Mouse (Mus musculus) liver, postnatal 0 days (tissue): Measurements from ENCODE around the gene Acot12. TPM values are rescaled to one million over a fixed set of nuclear protein-coding genes. Genes with fewer than 3 reads are reported as not detected.

Experiments
- ATAC-seq: fragments of 200-750 bp; cut with Nextera tagmentation; 2 replicates; pipeline ENCODE4 v1.8.0; 2017; ENCODE audit warnings: mild to moderate bottlenecking, moderate library complexity
- DNase-seq: peaks from one replicate; pipeline ENCODE4 v3.0.0-alpha.2; 2016
- H3K27ac ChIP-seq: fragments of 300-500 bp; sonication (generic); 2 replicates; pipeline ENCODE4 v1.5.1; 2014; ENCODE audit warnings: antibody characterized with exemption, moderate library complexity, mild to moderate bottlenecking, low read depth
- H3K27me3 ChIP-seq: fragments of 300-500 bp; sonication (generic); 2 replicates; pipeline ENCODE4 v1.6.1; 2014; ENCODE audit warnings: low read length, control low read depth, mixed read lengths; ENCODE audit not compliant: insufficient read depth
- H3K36me3 ChIP-seq: fragments of 300-500 bp; sonication (generic); replicated peaks from 2 replicates; pipeline ENCODE4 v1.6.1; 2014; ENCODE audit warnings: mild to moderate bottlenecking, control low read depth, low read length, moderate library complexity, mixed read lengths; ENCODE audit not compliant: insufficient read depth
- H3K4me1 ChIP-seq: fragments of 300-500 bp; sonication (generic); 2 replicates; pipeline ENCODE4 v1.6.1; 2014; ENCODE audit warnings: antibody characterized with exemption, mild to moderate bottlenecking, control low read depth; ENCODE audit not compliant: insufficient read depth
- H3K4me2 ChIP-seq: fragments of 300-500 bp; sonication (generic); 2 replicates; pipeline ENCODE4 v1.6.1; 2014; ENCODE audit warnings: low read depth, mild to moderate bottlenecking, low read length, moderate library complexity, mixed read lengths
- H3K4me3 ChIP-seq: fragments of 300-500 bp; sonication (generic); 2 replicates; pipeline ENCODE4 v1.5.1; 2014; ENCODE audit warnings: low read depth, low read length
- H3K9ac ChIP-seq: fragments of 300-500 bp; sonication (generic); replicated peaks from 2 replicates; pipeline ENCODE4 v1.6.1; 2014; ENCODE audit warnings: mild to moderate bottlenecking, moderate library complexity
- H3K9me3 ChIP-seq: fragments of 300-500 bp; sonication (generic); 2 replicates; pipeline ENCODE4 v1.6.1; 2016; ENCODE audit warnings: mild to moderate bottlenecking, control low read depth, low read length, mixed read lengths
- CTCF ChIP-seq: sonication (generic); IDR thresholded peaks from 2 replicates; pipeline ENCODE4 v1.5.1; 2016; ENCODE audit warnings: antibody characterized with exemption, low read depth
- EP300 ChIP-seq: IDR thresholded peaks from 2 replicates; pipeline ENCODE4 v1.6.1; 2016; ENCODE audit warnings: antibody characterized with exemption, low read depth, mild to moderate bottlenecking
- WGBS: fragments of 180-500 bp; shearing (Covaris S2); extraction: QIAGEN DNeasy Blood & Tissue Kit; methylation state at CpG from one replicate; pipeline ENCODE4 v1.1.7; 2014; ENCODE audit not compliant: insufficient replicate concordance; 5-methylcytosine and 5-hydroxymethylcytosine counted together
- polyA plus RNA-seq: library from polyadenylated mRNA; unstranded; fragments of >200 nt; fragmentation: Nextera tagmentation; extraction: Ambion mirVana; gene quantifications from 2 replicates; pipeline ENCODE4 v1.2.1, GENCODE M21; 2015

The Acot12 gene
- polyA plus RNA-seq, result 30.0 TPM in 2 replicates

- peak within 1 kb of the TSS; percentile 53 for H3K4me3 ChIP-seq
- DNase-seq (peak; percentile 79), ATAC-seq (peak; percentile 95)
- peak within 1 kb of the TSS; percentile 77 for H3K9ac ChIP-seq
- peaks cover 2% of the 10 kb centered on the region; the same call in 1 of the 2 replicates for H3K4me1 ChIP-seq
- H3K27me3 ChIP-seq, result no peaks in the 10 kb centered on the region
- H3K27ac ChIP-seq, result peak within 1 kb of the TSS; percentile 98
- H3K4me2 ChIP-seq, result peak within 1 kb of the TSS; percentile 60
- H3K9me3 ChIP-seq, result no peaks in the 10 kb centered on the region
- WGBS, result 10% methylated on average over 45 of the region's 45 CpGs
- TF ChIP-seq EP300 (peak; percentile 4; the same call in 1 of the 2 replicates), CTCF (no peak)
- H3K36me3 ChIP-seq, result no peaks in the 10 kb centered on the region
Measured at GRCm38 (mm10) chr13:91741280-91742047, at the start of gene Acot12. Acot12 (plus strand) TSS chr13:91741512.

- WGBS, result 77% methylated on average over 7 of the region's 7 CpGs
- Histone ChIP-seq H3K27me3 (no peaks in the 10 kb centered on the region), H3K4me1 (no peaks in the 10 kb centered on the region), H3K9ac (no peak overlapping the region), H3K27ac (no peak overlapping the region), H3K4me3 (no peak overlapping the region), H3K36me3 (0 out of 2 replicates have a peak, but pooled peaks cover 4% of the 10 kb centered on the region), H3K9me3 (no peaks in the 10 kb centered on the region), H3K4me2 (no peak overlapping the region)
- TF ChIP-seq CTCF (no peak), EP300 (no peak)
- no peak for DNase-seq
- ATAC-seq, result no peak
Measured at GRCm38 (mm10) chr13:91693615-91694014, 47.7 kb upstream of the Acot12 start.

GRCm38 (mm10) chr13:91695406-91695805 is 45.9 kb upstream of the Acot12 start:
- WGBS, result 77% methylated on average over 2 of the region's 2 CpGs
- no peak for ATAC-seq

GRCm38 (mm10) chr13:91696109-91696645 is 45.1 kb upstream of the Acot12 start:
- no peaks in the 10 kb centered on the region for H3K4me1 ChIP-seq
- DNase-seq, result no peak
- 0 out of 2 replicates have a peak, but pooled peaks cover under 1% of the 10 kb centered on the region for H3K36me3 ChIP-seq
- ATAC-seq, result no peak
- no peak overlapping the region for H3K27ac ChIP-seq
- H3K9ac ChIP-seq, result no peak overlapping the region
- no peaks in the 10 kb centered on the region for H3K27me3 ChIP-seq
- no peaks in the 10 kb centered on the region for H3K9me3 ChIP-seq
- WGBS, result 64% methylated on average over 2 of the region's 2 CpGs
- no peak overlapping the region for H3K4me2 ChIP-seq
- no peak overlapping the region for H3K4me3 ChIP-seq
- no peak for TF ChIP-seq CTCF
- TF ChIP-seq EP300, result no peak

More at GRCm38 (mm10) chr13:91695406-91695805, 45.9 kb upstream of the Acot12 start:
- Histone ChIP-seq H3K4me2 (no peak overlapping the region), H3K36me3 (0 out of 2 replicates have a peak, but pooled peaks cover under 1% of the 10 kb centered on the region), H3K9me3 (no peaks in the 10 kb centered on the region), H3K9ac (no peak overlapping the region), H3K27me3 (no peaks in the 10 kb centered on the region), H3K4me3 (no peak overlapping the region), H3K27ac (no peak overlapping the region), H3K4me1 (no peaks in the 10 kb centered on the region)
- DNase-seq, result no peak
- no peak for TF ChIP-seq CTCF
- TF ChIP-seq EP300, result no peak

- TF ChIP-seq CTCF (peak; percentile 72), EP300 (no peak)
- Histone ChIP-seq H3K4me1 (no peaks in the 10 kb centered on the region), H3K36me3 (0 out of 2 replicates have a peak, but pooled peaks cover 3% of the 10 kb centered on the region), H3K27ac (no peak overlapping the region), H3K9ac (no peak overlapping the region), H3K4me2 (no peak overlapping the region), H3K27me3 (no peaks in the 10 kb centered on the region), H3K9me3 (no peaks in the 10 kb centered on the region), H3K4me3 (no peak overlapping the region)
- WGBS, result 39% methylated on average over 3 of the region's 3 CpGs
- ATAC-seq, result peak; percentile 40
- no peak for DNase-seq
Measured at GRCm38 (mm10) chr13:91697011-91697410, 44.3 kb upstream of the Acot12 start.

- Histone ChIP-seq H3K4me1 (no peaks in the 10 kb centered on the region), H3K4me3 (no peak overlapping the region), H3K27ac (no peak overlapping the region), H3K9me3 (no peaks in the 10 kb centered on the region), H3K36me3 (0 out of 2 replicates have a peak, but pooled peaks cover 3% of the 10 kb centered on the region), H3K9ac (no peak overlapping the region), H3K4me2 (no peak overlapping the region), H3K27me3 (no peaks in the 10 kb centered on the region)
- peak; percentile 84 for ATAC-seq
- DNase-seq, result no peak
- TF ChIP-seq CTCF, result no peak
- no peak for TF ChIP-seq EP300
- WGBS, result 44% methylated on average over 6 of the region's 6 CpGs
Measured at GRCm38 (mm10) chr13:91702337-91702736, 39.0 kb upstream of the Acot12 start.
